Mouse (Mus musculus): ENCODE data around the gene Odf2l.

DNA sequence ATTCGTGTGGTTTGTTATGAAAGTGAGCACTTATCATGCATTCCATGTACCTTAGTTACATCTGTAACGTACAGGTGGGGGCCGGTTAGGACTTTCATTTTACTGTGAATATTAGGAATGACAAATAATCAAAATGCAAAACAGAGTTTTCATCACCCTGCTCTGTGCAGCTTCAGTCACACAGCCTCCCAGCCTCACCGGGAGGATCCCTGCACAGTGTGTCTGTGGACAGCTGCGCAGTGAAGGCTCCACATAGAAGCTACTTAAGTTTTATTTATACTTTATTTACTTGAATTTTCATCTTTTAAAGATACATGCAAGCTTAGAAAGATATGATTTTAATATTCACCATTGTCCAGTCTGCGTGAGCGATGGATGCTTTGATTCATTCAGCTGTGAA is 32.7 kb downstream of the Odf2l start:
- TF ChIP-seq TAL1 (IDR thresholded peaks at IDR 0.05; ENCODE audit: low read length) = no peak
- TF ChIP-seq GATA1 (IDR thresholded peaks at IDR 0.05; ENCODE audit: low read length) = no peak

Data from erythroblast, embryonic 14.5 days (primary cell).